Comparison of ENCODE assay signal across 14 mouse cellular contexts in genomic region chr3:112942036-112942626, GRCm38 (mm10).
DNase-seq lines count a peak whose midpoint lies in the region; ATAC-seq and TF ChIP-seq lines count a peak whose summit lies in the region.
"Had no signal": no experiment of that assay in that cellular context is flagged by ENCODE, and none has a peak within 500 bp of the region (broad histone marks: within the 10 kb centered on the region; RNA-seq: fewer than 3 reads in every experiment).

No protein-coding gene starts in this region.

- no peaks in the 10 kb centered on the region for H3K9me3 ChIP-seq in kidney, postnatal 0 days (replicated peaks; ENCODE audit: low read length)
- no peaks in the 10 kb centered on the region for H3K9me3 ChIP-seq in midbrain, embryonic 12.5 days
- H3K9me3 ChIP-seq in midbrain, embryonic 16.5 days (replicated peaks; ENCODE audit: control insufficient read depth, low read length, poor library complexity, severe bottlenecking) = no peaks in the 10 kb centered on the region
- H3K9me3 ChIP-seq: limb, embryonic 12.5 days had no signal

- H3K27ac ChIP-seq in kidney, postnatal 0 days = no peak overlapping the region
- no peak overlapping the region for H3K27ac ChIP-seq in midbrain, embryonic 12.5 days (replicated peaks)
- no peak overlapping the region for H3K27ac ChIP-seq in midbrain, embryonic 16.5 days (ENCODE audit: low read length)
- H3K27ac ChIP-seq: limb, embryonic 12.5 days had no signal

- H3K4me1 ChIP-seq in kidney, postnatal 0 days (replicated peaks; ENCODE audit: insufficient read depth, low read length) = no peaks in the 10 kb centered on the region
- H3K4me1 ChIP-seq in midbrain, embryonic 12.5 days = no peaks in the 10 kb centered on the region
- H3K4me1 ChIP-seq in midbrain, embryonic 16.5 days (ENCODE audit: control insufficient read depth, insufficient read depth, low read length) = no peaks in the 10 kb centered on the region
- H3K4me1 ChIP-seq: limb, embryonic 12.5 days had no signal

- TF ChIP-seq CTCF in kidney, postnatal 0 days (IDR thresholded peaks at IDR 0.05; ENCODE audit: low read depth) = peak; percentile 49

- no peak overlapping the region for H3K4me3 ChIP-seq in kidney, postnatal 0 days (replicated peaks; ENCODE audit: low read depth, low read length)
- H3K4me3 ChIP-seq in midbrain, embryonic 12.5 days = no peak overlapping the region
- no peak overlapping the region for H3K4me3 ChIP-seq in midbrain, embryonic 16.5 days (ENCODE audit: low read depth, low read length)
- H3K4me3 ChIP-seq: limb, embryonic 12.5 days had no signal

- H3K27me3 ChIP-seq in kidney, postnatal 0 days (ENCODE audit: insufficient read depth, low read length) = no peaks in the 10 kb centered on the region
- H3K27me3 ChIP-seq in midbrain, embryonic 12.5 days = no peaks in the 10 kb centered on the region
- no peaks in the 10 kb centered on the region for H3K27me3 ChIP-seq in midbrain, embryonic 16.5 days (ENCODE audit: control insufficient read depth, insufficient read depth, low read depth, low read length)
- H3K27me3 ChIP-seq: limb, embryonic 12.5 days had no signal

- peak; percentile 3 for DNase-seq in embryo, embryonic 11 days
- DNase-seq in embryo, embryonic 10 days (ENCODE audit: low spot score) = no peak
- DNase-seq in kidney, postnatal 0 days (ENCODE audit: low spot score) = peak; percentile 4
- DNase-seq in kidney, postnatal 36 days = no peak
- DNase-seq in spleen, postnatal 4 days (ENCODE audit: low spot score in 2 of 2) = no peak
- DNase-seq in frontal cortex, postnatal 25 days (ENCODE audit: low spot score in 2 of 2) = no peak
- DNase-seq: adrenal gland, adult 8-10 months; heart, postnatal 14 days; kidney, adult 11 months; lung, adult 18-20 months; thymus, postnatal 25 days had no signal

- ATAC-seq in kidney, postnatal 0 days (replicated peaks; ENCODE audit: low FRiP score, low read depth) = no peak
- peak; percentile 6; the same call in 1 of the 2 replicates for ATAC-seq in midbrain, embryonic 12.5 days (ENCODE audit: low FRiP score, low read depth)
- ATAC-seq in midbrain, embryonic 16.5 days = no peak; the same call in 1 of the 2 replicates

- no peaks in the 10 kb centered on the region for H3K36me3 ChIP-seq in kidney, postnatal 0 days (ENCODE audit: insufficient read depth, low read length)
- H3K36me3 ChIP-seq in midbrain, embryonic 12.5 days = no peaks in the 10 kb centered on the region
- H3K36me3 ChIP-seq in midbrain, embryonic 16.5 days (ENCODE audit: control insufficient read depth, insufficient read depth, low read length) = no peaks in the 10 kb centered on the region
- H3K36me3 ChIP-seq: limb, embryonic 12.5 days had no signal

- no peak overlapping the region for H3K4me2 ChIP-seq in kidney, postnatal 0 days (ENCODE audit: low read length)
- no peak overlapping the region for H3K4me2 ChIP-seq in midbrain, embryonic 12.5 days (replicated peaks)
- no peak overlapping the region for H3K4me2 ChIP-seq in midbrain, embryonic 16.5 days (ENCODE audit: low read length)
- H3K4me2 ChIP-seq: limb, embryonic 12.5 days had no signal

- WGBS in kidney, postnatal 0 days = 72% methylated on average over 4 of the region's 4 CpGs
- WGBS in midbrain, embryonic 12.5 days = 72% methylated on average over 4 of the region's 4 CpGs
- 63% methylated on average over 4 of the region's 4 CpGs for WGBS in midbrain, embryonic 16.5 days

- no peak overlapping the region for H3K9ac ChIP-seq in kidney, postnatal 0 days (ENCODE audit: low read depth, low read length)
- no peak overlapping the region for H3K9ac ChIP-seq in midbrain, embryonic 12.5 days (replicated peaks)
- H3K9ac ChIP-seq in midbrain, embryonic 16.5 days (ENCODE audit: low read depth, low read length) = no peak overlapping the region
- H3K9ac ChIP-seq: limb, embryonic 12.5 days had no signal

Comparison
In these comparisons a context has a peak if more than half of its experiments do, and no peak if none do; other contexts are left out.
1. DNase-seq: peak in embryo, embryonic 11 days (single experiment) and kidney, postnatal 0 days (single experiment); none in embryo, embryonic 10 days (single experiment), kidney, postnatal 36 days (0 of 2), spleen, postnatal 4 days (0 of 2) and frontal cortex, postnatal 25 days (0 of 2).